Mouse (Mus musculus) limb, embryonic 14.5 days (tissue): Measurements from ENCODE around the gene Adamts8. TPM values are rescaled to one million over a fixed set of nuclear protein-coding genes. Genes with fewer than 3 reads are reported as not detected.

Experiments
- ATAC-seq: fragments of 200-750 bp; cut with Nextera tagmentation; 2 replicates; pipeline ENCODE4 v1.8.0; 2017; ENCODE audit warnings: low read depth, moderate number of reproducible peaks, moderate TSS enrichment; ENCODE audit not compliant: low FRiP score
- DNase-seq: peaks from one replicate; pipeline ENCODE4 v3.0.0-alpha.2; 2015; ENCODE audit warnings: low spot score
- H3K27ac ChIP-seq: fragments of 300-500 bp; sonication (generic); replicated peaks from 2 replicates; pipeline ENCODE4 v1.5.1; 2014; ENCODE audit warnings: low read depth, mild to moderate bottlenecking, low read length, moderate library complexity, mixed read lengths
- H3K27me3 ChIP-seq: fragments of 300-500 bp; sonication (generic); 2 replicates; pipeline ENCODE4 v1.6.1; 2014; ENCODE audit warnings: low read length, mixed read lengths; ENCODE audit not compliant: control insufficient read depth, insufficient read depth
- H3K36me3 ChIP-seq: fragments of 300-500 bp; sonication (generic); 2 replicates; pipeline ENCODE4 v1.6.1; 2014; ENCODE audit warnings: mild to moderate bottlenecking, low read length, moderate library complexity, mixed read lengths; ENCODE audit not compliant: control insufficient read depth, insufficient read depth
- H3K4me1 ChIP-seq: fragments of 300-500 bp; sonication (generic); 2 replicates; pipeline ENCODE4 v1.6.1; 2014; ENCODE audit warnings: antibody characterized with exemption, low read length, mixed read lengths; ENCODE audit not compliant: control insufficient read depth, insufficient read depth
- H3K4me2 ChIP-seq: fragments of 300-500 bp; sonication (generic); replicated peaks from 2 replicates; pipeline ENCODE4 v1.6.1; 2014; ENCODE audit warnings: low read depth, mild to moderate bottlenecking, low read length, moderate library complexity; ENCODE audit not compliant: severe bottlenecking
- H3K4me3 ChIP-seq: fragments of 300-500 bp; sonication (generic); replicated peaks from 2 replicates; pipeline ENCODE4 v1.5.1; 2014; ENCODE audit warnings: low read length
- H3K9ac ChIP-seq: fragments of 300-500 bp; sonication (generic); 2 replicates; pipeline ENCODE4 v1.6.1; 2014; ENCODE audit warnings: mild to moderate bottlenecking, low read depth, low read length, moderate library complexity; ENCODE audit not compliant: severe bottlenecking
- H3K9me3 ChIP-seq: fragments of 300-500 bp; sonication (generic); 2 replicates; pipeline ENCODE4 v1.6.1; 2016; ENCODE audit warnings: low read length; ENCODE audit not compliant: control insufficient read depth
- POLR2A ChIP-seq: fragments of 200-500 bp; IDR thresholded peaks from 2 replicates; pipeline ENCODE4 v1.8.0; 2012; ENCODE audit warnings: inconsistent platforms, mild to moderate bottlenecking, moderate library complexity, borderline replicate concordance; ENCODE audit not compliant: insufficient read depth, insufficient read length; ENCODE audit errors: extremely low read depth
- WGBS: fragments of 180-500 bp; shearing (Covaris S2); extraction: QIAGEN DNeasy Blood & Tissue Kit; methylation state at CpG from one replicate; pipeline ENCODE4 v1.1.7; 2014; 5-methylcytosine and 5-hydroxymethylcytosine counted together
- polyA plus RNA-seq, 2 experiments: library from polyadenylated mRNA; depleted of rRNA in 1 of 2; stranded (reverse) in 1 of 2; unstranded in 1 of 2; fragments of >200 nt; fragmentation: Nextera tagmentation in 1 of 2; extraction: Ambion mirVana in 1 of 2; gene quantifications; 2 replicates each; pipeline versions ENCODE4 v1.2.1 to v1.2.3; 2012 to 2014

Gene Adamts8
- polyA plus RNA-seq, 2 experiments: 4.2 to 5.0 TPM

GRCm38 (mm10) chr9:30908296-30908690, 34.1 kb upstream of the Adamts8 start:
- Histone ChIP-seq H3K4me2 (no peak overlapping the region), H3K4me3 (no peak overlapping the region), H3K27ac (no peak overlapping the region), H3K9me3 (no peaks in the 10 kb centered on the region), H3K4me1 (no peaks in the 10 kb centered on the region; the same call in 1 of the 2 replicates), H3K27me3 (no peaks in the 10 kb centered on the region), H3K9ac (no peak overlapping the region), H3K36me3 (peaks cover 55% of the 10 kb centered on the region)
- DNase-seq (no peak), ATAC-seq (no peak)
- no peak for TF ChIP-seq POLR2A
- 81% methylated on average over 5 of the region's 5 CpGs for WGBS

GRCm38 (mm10) chr9:30908973-30909372, 33.4 kb upstream of the Adamts8 start:
- Histone ChIP-seq H3K4me3 (no peak overlapping the region), H3K9ac (no peak overlapping the region), H3K27me3 (no peaks in the 10 kb centered on the region), H3K9me3 (no peaks in the 10 kb centered on the region), H3K36me3 (peaks cover 49% of the 10 kb centered on the region), H3K27ac (no peak overlapping the region), H3K4me2 (no peak overlapping the region), H3K4me1 (no peaks in the 10 kb centered on the region; the same call in 1 of the 2 replicates)
- no peak for ATAC-seq
- no peak for TF ChIP-seq POLR2A
- 80% methylated on average over 5 of the region's 5 CpGs for WGBS
- DNase-seq: no peak

GRCm38 (mm10) chr9:30910491-30910890, 31.9 kb upstream of the Adamts8 start:
- Histone ChIP-seq H3K36me3 (peaks cover 39% of the 10 kb centered on the region), H3K9me3 (no peaks in the 10 kb centered on the region), H3K4me2 (no peak overlapping the region), H3K4me3 (no peak overlapping the region), H3K9ac (no peak overlapping the region), H3K27me3 (no peaks in the 10 kb centered on the region), H3K27ac (no peak overlapping the region), H3K4me1 (peaks cover 3% of the 10 kb centered on the region; the same call in 1 of the 2 replicates)
- DNase-seq: no peak
- TF ChIP-seq POLR2A: no peak
- ATAC-seq: no peak
- WGBS: 91% methylated on average over 5 of the region's 5 CpGs

GRCm38 (mm10) chr9:30912161-30912560, 30.2 kb upstream of the Adamts8 start:
- Histone ChIP-seq H3K4me3 (no peak overlapping the region), H3K4me2 (no peak overlapping the region), H3K27ac (no peak overlapping the region), H3K9ac (no peak overlapping the region), H3K27me3 (no peaks in the 10 kb centered on the region), H3K36me3 (peaks cover 34% of the 10 kb centered on the region), H3K9me3 (no peaks in the 10 kb centered on the region), H3K4me1 (peaks cover 13% of the 10 kb centered on the region; the same call in 1 of the 2 replicates)
- no peak for DNase-seq
- WGBS: 69% methylated on average over 3 of the region's 3 CpGs
- no peak for ATAC-seq
- TF ChIP-seq POLR2A: no peak

GRCm38 (mm10) chr9:30913429-30913828, 28.9 kb upstream of the Adamts8 start:
- Histone ChIP-seq H3K27ac (no peak overlapping the region), H3K27me3 (no peaks in the 10 kb centered on the region), H3K4me2 (no peak overlapping the region), H3K9ac (no peak overlapping the region), H3K4me1 (peaks cover 18% of the 10 kb centered on the region; the same call in 1 of the 2 replicates), H3K9me3 (no peaks in the 10 kb centered on the region), H3K4me3 (no peak overlapping the region), H3K36me3 (peaks cover 34% of the 10 kb centered on the region)
- TF ChIP-seq POLR2A: no peak
- no peak for DNase-seq
- no peak for ATAC-seq
- WGBS: 46% methylated on average over 3 of the region's 3 CpGs

- Histone ChIP-seq H3K27ac (no peak overlapping the region), H3K4me2 (no peak overlapping the region), H3K36me3 (peaks cover 30% of the 10 kb centered on the region), H3K9ac (no peak overlapping the region), H3K4me3 (no peak overlapping the region), H3K9me3 (no peaks in the 10 kb centered on the region), H3K27me3 (no peaks in the 10 kb centered on the region), H3K4me1 (peaks cover 24% of the 10 kb centered on the region)
- ATAC-seq: no peak
- WGBS: 94% methylated on average over 2 of the region's 2 CpGs
- TF ChIP-seq POLR2A: no peak
- DNase-seq: no peak
Measured at GRCm38 (mm10) chr9:30914241-30914640, 28.1 kb upstream of the Adamts8 start.
